Mouse (Mus musculus) cerebellum, adult 2 months (tissue): Measurements from ENCODE around the gene Sapcd2.

Experiments used
- CTCF ChIP-seq: fragments of 200-500 bp; IDR thresholded peaks from 2 replicates; pipeline ENCODE4 v1.5.1; 2011; ENCODE audit warnings: low read depth, mild to moderate bottlenecking, control low read depth, low read length, moderate library complexity, borderline replicate concordance; ENCODE audit not compliant: insufficient read depth
- POLR2A ChIP-seq: fragments of 200-500 bp; IDR thresholded peaks from 2 replicates; pipeline ENCODE4 v1.6.1; 2011; ENCODE audit warnings: low read length, control low read depth, borderline replicate concordance; ENCODE audit not compliant: insufficient read depth

DNA sequence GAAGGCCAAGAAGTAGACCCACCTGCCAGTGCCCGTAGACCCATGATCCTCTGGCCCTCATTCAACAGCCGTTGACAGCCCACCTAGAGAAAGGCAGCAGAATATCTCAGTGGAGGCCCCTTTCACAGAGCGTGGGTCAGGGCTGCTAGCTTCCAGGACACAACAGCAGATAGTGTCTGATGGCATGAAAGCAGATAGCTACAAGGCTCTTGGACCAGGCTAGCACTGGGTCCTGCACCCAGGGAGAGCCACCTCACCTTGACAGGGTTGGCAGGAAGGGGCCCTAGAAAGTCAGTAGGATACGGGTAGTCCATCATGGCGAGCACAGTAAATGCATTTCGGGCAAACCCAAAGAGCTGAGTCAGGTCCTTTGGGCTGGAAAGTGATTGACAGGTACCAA is 17.9 kb upstream of the Sapcd2 start:
- TF ChIP-seq CTCF (no peak), POLR2A (no peak)
